ENCODE assay signal across 10 mouse cellular contexts in genomic region chr9:107590058-107590772, GRCm38 (mm10). TPM values are rescaled to one million over a fixed set of nuclear protein-coding genes. Genes with fewer than 3 reads are reported as not detected.
DNase-seq lines count a peak whose midpoint lies in the region; ATAC-seq and TF ChIP-seq lines count a peak whose summit lies in the region.
"Had no signal": no experiment of that assay in that cellular context is flagged by ENCODE, and none has a peak within 500 bp of the region (broad histone marks: within the 10 kb centered on the region; RNA-seq: fewer than 3 reads in every experiment).

No protein-coding gene starts in this region.

- no peak for ATAC-seq in kidney, embryonic 14.5 days (ENCODE audit: low FRiP score, low TSS enrichment)
- ATAC-seq in heart, postnatal 0 days (ENCODE audit: insufficient read depth, low read depth): no peak

- H3K27ac ChIP-seq in kidney, adult 2 months (ENCODE audit: insufficient read depth, low read depth, low read length): peak overlapping the region; percentile 47
- no peak overlapping the region for H3K27ac ChIP-seq in kidney, embryonic 14.5 days (ENCODE audit: low read depth, low read length)
- peak overlapping the region; percentile 54 for H3K27ac ChIP-seq in heart, postnatal 0 days (ENCODE audit: low read depth)
- no peak overlapping the region for H3K27ac ChIP-seq in thymus, adult 2 months (ENCODE audit: control insufficient read depth, insufficient read depth, low read length)
- H3K27ac ChIP-seq: hindbrain, embryonic 15.5 days; midbrain, embryonic 12.5 days had no signal

- peak; percentile 89 for DNase-seq in kidney, adult 2 months
- DNase-seq in heart, postnatal 0 days (ENCODE audit: low spot score): peak; percentile 62
- DNase-seq in lung, adult 2 months: peak; percentile 78
- no peak for DNase-seq in left cerebral cortex, adult 11 months (ENCODE audit: low spot score)
- no peak for DNase-seq in right cerebral cortex, postnatal 4 days
- no peak for DNase-seq in thymus, adult 2 months
- no peak for DNase-seq in ovary, postnatal 10 days (ENCODE audit: low spot score)

- H3K36me3 ChIP-seq in kidney, adult 2 months (ENCODE audit: control insufficient read depth, insufficient read depth, low read length): no peaks in the 10 kb centered on the region
- peaks cover 52% of the 10 kb centered on the region for H3K36me3 ChIP-seq in kidney, embryonic 14.5 days (ENCODE audit: control insufficient read depth, insufficient read depth, low read length)
- peaks cover 46% of the 10 kb centered on the region for H3K36me3 ChIP-seq in heart, postnatal 0 days (replicated peaks; ENCODE audit: control insufficient read depth, insufficient read depth, low read length)
- H3K36me3 ChIP-seq in thymus, adult 2 months (ENCODE audit: control insufficient read depth, insufficient read depth, low read length): peaks cover 6% of the 10 kb centered on the region; the same call in 1 of the 2 replicates

- no peak overlapping the region for H3K9ac ChIP-seq in kidney, embryonic 14.5 days (ENCODE audit: low read depth, low read length)
- H3K9ac ChIP-seq in heart, postnatal 0 days (replicated peaks; ENCODE audit: low read depth, low read length): no peak overlapping the region; the same call in 1 of the 2 replicates
- H3K9ac ChIP-seq: hindbrain, embryonic 15.5 days; midbrain, embryonic 12.5 days had no signal

- TF ChIP-seq EP300 in heart, postnatal 0 days (IDR thresholded peaks at IDR 0.05; ENCODE audit: low read depth): no peak

- H3K9me3 ChIP-seq in kidney, embryonic 14.5 days (ENCODE audit: control insufficient read depth, low read length): no peaks in the 10 kb centered on the region
- no peaks in the 10 kb centered on the region for H3K9me3 ChIP-seq in heart, postnatal 0 days (replicated peaks; ENCODE audit: control insufficient read depth, low read length)
- H3K9me3 ChIP-seq: hindbrain, embryonic 15.5 days; midbrain, embryonic 12.5 days had no signal

- peaks cover 30% of the 10 kb centered on the region for H3K4me1 ChIP-seq in kidney, adult 2 months (ENCODE audit: control insufficient read depth, insufficient read depth, low read length)
- H3K4me1 ChIP-seq in kidney, embryonic 14.5 days (ENCODE audit: control insufficient read depth, insufficient read depth, low read length): peaks cover 9% of the 10 kb centered on the region; the same call in 1 of the 2 replicates
- H3K4me1 ChIP-seq in heart, postnatal 0 days (ENCODE audit: control insufficient read depth, insufficient read depth): peaks cover 39% of the 10 kb centered on the region
- peaks cover 9% of the 10 kb centered on the region for H3K4me1 ChIP-seq in lung, adult 2 months (ENCODE audit: control insufficient read depth, insufficient read depth, low read length)
- H3K4me1 ChIP-seq in thymus, adult 2 months (replicated peaks; ENCODE audit: control insufficient read depth, insufficient read depth, low read length): peaks cover 16% of the 10 kb centered on the region

- H3K4me2 ChIP-seq in kidney, embryonic 14.5 days (replicated peaks; ENCODE audit: low read depth, low read length): no peak overlapping the region
- no peak overlapping the region for H3K4me2 ChIP-seq in heart, postnatal 0 days (ENCODE audit: low read depth, low read length)
- H3K4me2 ChIP-seq: hindbrain, embryonic 15.5 days; midbrain, embryonic 12.5 days had no signal

- 57% methylated on average over 25 of the region's 25 CpGs for WGBS in kidney, adult 2 months
- WGBS in kidney, embryonic 14.5 days: 90% methylated on average over 25 of the region's 25 CpGs
- WGBS in heart, postnatal 0 days: 54% methylated on average over 25 of the region's 25 CpGs
- WGBS in lung, adult 2 months: 66% methylated on average over 25 of the region's 25 CpGs
- 96% methylated on average over 25 of the region's 25 CpGs for WGBS in thymus, adult 2 months

- no peak overlapping the region for H3K4me3 ChIP-seq in kidney, adult 2 months (ENCODE audit: insufficient read depth, low read depth, low read length)
- no peak overlapping the region for H3K4me3 ChIP-seq in kidney, embryonic 14.5 days (ENCODE audit: low read length)
- H3K4me3 ChIP-seq in heart, postnatal 0 days (ENCODE audit: low read depth, low read length): no peak overlapping the region
- H3K4me3 ChIP-seq in lung, adult 2 months (replicated peaks; ENCODE audit: extremely low read depth, low read depth, low read length): no peak overlapping the region
- H3K4me3 ChIP-seq in thymus, adult 2 months (ENCODE audit: control insufficient read depth, insufficient read depth, low read length): no peak overlapping the region
- H3K4me3 ChIP-seq: hindbrain, embryonic 15.5 days had no signal

- TF ChIP-seq CTCF in kidney, adult 2 months (conservative IDR thresholded peaks at IDR 0.05; ENCODE audit: insufficient read depth, insufficient read length, low read depth, low read length): no peak
- TF ChIP-seq CTCF in heart, postnatal 0 days (IDR thresholded peaks at IDR 0.05; ENCODE audit: low read depth): no peak
- no peak for TF ChIP-seq CTCF in lung, adult 2 months (IDR thresholded peaks at IDR 0.05; ENCODE audit: insufficient read depth, low read length)
- TF ChIP-seq CTCF in thymus, adult 2 months (IDR thresholded peaks at IDR 0.05; ENCODE audit: borderline replicate concordance, control insufficient read depth, extremely low read depth, insufficient read depth, low read length, poor library complexity): no peak

- TF ChIP-seq POLR2A in kidney, adult 2 months (IDR thresholded peaks at IDR 0.05; ENCODE audit: low read depth, low read length): no peak
- TF ChIP-seq POLR2A in lung, adult 2 months (IDR thresholded peaks at IDR 0.05; ENCODE audit: borderline replicate concordance, extremely low read depth, low read depth, low read length): 0 out of 2 replicates have a peak, but pooled peaks have one; percentile 9
- TF ChIP-seq POLR2A in thymus, adult 2 months (IDR thresholded peaks at IDR 0.05; ENCODE audit: control insufficient read depth, extremely low read depth, insufficient read depth, low read length, poor library complexity): no peak

- H3K27me3 ChIP-seq in kidney, adult 2 months (replicated peaks; ENCODE audit: control insufficient read depth, insufficient read depth, low read length): no peaks in the 10 kb centered on the region
- no peaks in the 10 kb centered on the region for H3K27me3 ChIP-seq in kidney, embryonic 14.5 days (ENCODE audit: control insufficient read depth, insufficient read depth, low read length)
- H3K27me3 ChIP-seq in heart, postnatal 0 days (ENCODE audit: control insufficient read depth, insufficient read depth, low read length): no peaks in the 10 kb centered on the region
- no peaks in the 10 kb centered on the region for H3K27me3 ChIP-seq in thymus, adult 2 months (ENCODE audit: control insufficient read depth, insufficient read depth, low read length)
- H3K27me3 ChIP-seq: hindbrain, embryonic 15.5 days; midbrain, embryonic 12.5 days had no signal

RNA-seq across cellular contexts. Expression of gene Ifrd2, which starts 2.8 kb away (rescaled TPM):
- 50.5 and 57.8 TPM in 2 replicates for polyA plus RNA-seq in kidney, adult 2 months (2012; rRNA removed)
- polyA plus RNA-seq in kidney, embryonic 14.5 days (2014; fragmentation: Nextera tagmentation; extraction: Ambion mirVana): 59.1 and 61.4 TPM in 2 replicates
- 22.3 and 31.2 TPM in 2 replicates for total RNA-seq in heart, postnatal 0 days (2014; rRNA removed; ENCODE audit: low replicate concordance)
- 28.6 and 33.6 TPM in 2 replicates for polyA plus RNA-seq in heart, postnatal 0 days (2015; fragmentation: Nextera tagmentation; extraction: Ambion mirVana)
- 41.5 and 41.8 TPM in 2 replicates for polyA plus RNA-seq in lung, adult 2 months (2012; rRNA removed)
- 65.1 and 67.4 TPM in 2 replicates for polyA plus RNA-seq in thymus, adult 2 months (2012; rRNA removed)

RNA-seq across cellular contexts. Expression of gene Hyal3, which starts 9.6 kb away (rescaled TPM):
- 1.6 and 2.1 TPM in 2 replicates for polyA plus RNA-seq in kidney, adult 2 months (2012; rRNA removed)
- 0.84 and 1.5 TPM in 2 replicates for polyA plus RNA-seq in kidney, embryonic 14.5 days (2014; fragmentation: Nextera tagmentation; extraction: Ambion mirVana)
- total RNA-seq in heart, postnatal 0 days (2014; rRNA removed; ENCODE audit: low replicate concordance): 0.65 and 0.66 TPM in 2 replicates
- polyA plus RNA-seq in heart, postnatal 0 days (2015; fragmentation: Nextera tagmentation; extraction: Ambion mirVana): 0.29 and 0.44 TPM in 2 replicates
- 1.7 and 1.8 TPM in 2 replicates for polyA plus RNA-seq in lung, adult 2 months (2012; rRNA removed)
- polyA plus RNA-seq in thymus, adult 2 months (2012; rRNA removed): 2.4 TPM in 2 replicates

RNA-seq across cellular contexts. Expression of gene Naa80, which starts 11.5 kb away (rescaled TPM):
- polyA plus RNA-seq in kidney, adult 2 months (2012; rRNA removed): 43.0 and 62.8 TPM in 2 replicates
- polyA plus RNA-seq in kidney, embryonic 14.5 days (2014; fragmentation: Nextera tagmentation; extraction: Ambion mirVana): 16.0 and 18.4 TPM in 2 replicates
- 28.4 and 58.8 TPM in 2 replicates for total RNA-seq in heart, postnatal 0 days (2014; rRNA removed; ENCODE audit: low replicate concordance)
- 14.5 and 17.5 TPM in 2 replicates for polyA plus RNA-seq in heart, postnatal 0 days (2015; fragmentation: Nextera tagmentation; extraction: Ambion mirVana)
- polyA plus RNA-seq in lung, adult 2 months (2012; rRNA removed): 87.8 and 91.9 TPM in 2 replicates
- 102 and 103 TPM in 2 replicates for polyA plus RNA-seq in thymus, adult 2 months (2012; rRNA removed)

RNA-seq across cellular contexts. Expression of gene Hyal1, which starts 13.5 kb away (rescaled TPM):
- 8.1 and 9.4 TPM in 2 replicates for polyA plus RNA-seq in kidney, adult 2 months (2012; rRNA removed)
- 6.8 and 7.3 TPM in 2 replicates for polyA plus RNA-seq in kidney, embryonic 14.5 days (2014; fragmentation: Nextera tagmentation; extraction: Ambion mirVana)
- 14.0 and 21.3 TPM in 2 replicates for total RNA-seq in heart, postnatal 0 days (2014; rRNA removed; ENCODE audit: low replicate concordance)
- polyA plus RNA-seq in heart, postnatal 0 days (2015; fragmentation: Nextera tagmentation; extraction: Ambion mirVana): 5.7 and 6.0 TPM in 2 replicates
- 19.6 and 26.5 TPM in 2 replicates for polyA plus RNA-seq in lung, adult 2 months (2012; rRNA removed)
- 8.3 and 10.9 TPM in 2 replicates for polyA plus RNA-seq in thymus, adult 2 months (2012; rRNA removed)

RNA-seq across cellular contexts. Expression of gene Sema3b, which starts 18.8 kb away (rescaled TPM):
- polyA plus RNA-seq in kidney, adult 2 months (2012; rRNA removed): 63.3 and 78.8 TPM in 2 replicates
- 6.4 and 9.5 TPM in 2 replicates for polyA plus RNA-seq in kidney, embryonic 14.5 days (2014; fragmentation: Nextera tagmentation; extraction: Ambion mirVana)
- 21.0 and 34.9 TPM in 2 replicates for total RNA-seq in heart, postnatal 0 days (2014; rRNA removed; ENCODE audit: low replicate concordance)
- polyA plus RNA-seq in heart, postnatal 0 days (2015; fragmentation: Nextera tagmentation; extraction: Ambion mirVana): 8.9 and 9.1 TPM in 2 replicates
- 81.0 and 95.6 TPM in 2 replicates for polyA plus RNA-seq in lung, adult 2 months (2012; rRNA removed)
- polyA plus RNA-seq in thymus, adult 2 months (2012; rRNA removed): 4.3 and 4.9 TPM in 2 replicates

Comparison
In these comparisons a context has a peak if more than half of its experiments do, and no peak if none do; other contexts are left out.
1. H3K27ac ChIP-seq: peak in kidney, adult 2 months (single experiment) and heart, postnatal 0 days (single experiment); none in kidney, embryonic 14.5 days (single experiment) and thymus, adult 2 months (single experiment).
2. DNase-seq: peak in kidney, adult 2 months (single experiment), heart, postnatal 0 days (single experiment) and lung, adult 2 months (single experiment); none in left cerebral cortex, adult 11 months (single experiment), right cerebral cortex, postnatal 4 days (single experiment), thymus, adult 2 months (single experiment) and ovary, postnatal 10 days (single experiment).